Mouse (Mus musculus) embryonic facial prominence, embryonic 10.5 days (tissue): ENCODE results near the gene Sumo2. TPM values are rescaled to one million over a fixed set of nuclear protein-coding genes. Genes with fewer than 3 reads are reported as not detected.
A peak's percentile ranks its signal among the peaks of the same experiment; 100 is the strongest.
"Not testable (repeated sequence)": the region's sequence is repeated elsewhere in the genome, so short reads cannot be mapped to it uniquely, and the experiment has no call there.

ENCODE experiments used
- DNase-seq: peaks from one replicate; pipeline ENCODE4 v3.0.0-alpha.2; 2017; ENCODE audit warnings: low spot score
- H3K27ac ChIP-seq: fragments of 300-500 bp; sonication (generic); replicated peaks from 2 replicates; pipeline ENCODE4 v1.5.1; 2016; ENCODE audit warnings: mild to moderate bottlenecking
- H3K27me3 ChIP-seq: fragments of 300-500 bp; sonication (generic); replicated peaks from 2 replicates; pipeline ENCODE4 v1.6.1; 2016; ENCODE audit warnings: low read depth, mild to moderate bottlenecking; ENCODE audit not compliant: poor library complexity, severe bottlenecking
- H3K36me3 ChIP-seq: fragments of 300-500 bp; sonication (generic); replicated peaks from 2 replicates; pipeline ENCODE4 v1.6.1; 2016; ENCODE audit warnings: mild to moderate bottlenecking, moderate library complexity
- H3K4me1 ChIP-seq: fragments of 300-500 bp; sonication (generic); 2 replicates; pipeline ENCODE4 v1.6.1; 2016
- H3K4me3 ChIP-seq: fragments of 300-500 bp; sonication (generic); 2 replicates; pipeline ENCODE4 v1.5.1; 2016; ENCODE audit warnings: mild to moderate bottlenecking, moderate library complexity
- H3K9me3 ChIP-seq: fragments of 300-500 bp; sonication (generic); 2 replicates; pipeline ENCODE4 v1.6.1; 2016; ENCODE audit warnings: mild to moderate bottlenecking
- WGBS: fragments of 180-500 bp; shearing (Covaris S2); methylation state at CpG from one replicate; pipeline ENCODE4 v1.1.7; 2016; 5-methylcytosine and 5-hydroxymethylcytosine counted together
- polyA plus RNA-seq: library from polyadenylated mRNA; unstranded; fragments of >200 nt; fragmentation: Nextera tagmentation; extraction: Ambion mirVana; gene quantifications from 2 replicates; pipeline ENCODE4 v1.2.1, GENCODE M21; 2016

Sumo2 gene
- polyA plus RNA-seq, 1 experiment from 2014 or later, result 1,473 TPM

DNA sequence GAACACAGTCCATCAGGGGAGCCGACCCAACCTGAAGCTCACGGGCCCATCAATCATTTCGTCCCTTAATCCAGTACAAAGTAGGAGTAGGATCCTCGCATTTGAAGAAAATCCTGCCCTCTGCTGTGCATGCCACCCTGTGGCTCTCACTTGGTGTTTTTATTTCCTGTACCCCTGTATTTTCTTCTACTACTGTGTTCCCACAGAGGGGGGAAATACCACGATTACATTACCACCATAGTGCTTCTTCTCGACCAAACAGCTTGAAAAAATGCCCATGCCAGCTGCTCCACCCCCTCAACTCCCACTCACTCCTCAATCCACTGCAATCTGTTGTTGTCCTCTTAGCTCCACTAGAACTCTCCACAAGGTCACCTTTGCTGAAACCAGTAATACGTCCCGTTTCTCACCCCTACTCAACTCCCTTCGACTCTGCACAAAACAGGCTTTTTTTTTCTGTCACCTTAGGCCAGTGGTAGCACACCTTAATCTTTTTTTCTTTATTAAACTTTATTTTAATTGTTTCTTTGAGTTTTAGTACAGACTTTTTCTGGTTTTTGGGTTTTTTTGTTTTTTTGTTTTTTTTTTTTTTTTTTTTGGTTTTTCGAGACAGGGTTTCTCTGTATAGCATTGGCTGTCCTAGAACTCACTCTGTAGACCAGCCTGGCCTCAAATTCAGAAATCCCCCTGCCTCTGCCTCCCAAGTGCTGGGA lies 936 bp upstream of the Sumo2 start:
- no peaks in the 10 kb centered on the region for H3K9me3 ChIP-seq
- no peaks in the 10 kb centered on the region for H3K27me3 ChIP-seq
- H3K4me3 ChIP-seq, result peak overlapping the region; percentile 98
- no peak for DNase-seq
- H3K4me1 ChIP-seq, result peaks cover 14% of the 10 kb centered on the region
- peaks cover 26% of the 10 kb centered on the region for H3K36me3 ChIP-seq
- peak overlapping the region; percentile 99 for H3K27ac ChIP-seq
- WGBS, result 87% methylated on average over 10 of the region's 10 CpGs

DNA sequence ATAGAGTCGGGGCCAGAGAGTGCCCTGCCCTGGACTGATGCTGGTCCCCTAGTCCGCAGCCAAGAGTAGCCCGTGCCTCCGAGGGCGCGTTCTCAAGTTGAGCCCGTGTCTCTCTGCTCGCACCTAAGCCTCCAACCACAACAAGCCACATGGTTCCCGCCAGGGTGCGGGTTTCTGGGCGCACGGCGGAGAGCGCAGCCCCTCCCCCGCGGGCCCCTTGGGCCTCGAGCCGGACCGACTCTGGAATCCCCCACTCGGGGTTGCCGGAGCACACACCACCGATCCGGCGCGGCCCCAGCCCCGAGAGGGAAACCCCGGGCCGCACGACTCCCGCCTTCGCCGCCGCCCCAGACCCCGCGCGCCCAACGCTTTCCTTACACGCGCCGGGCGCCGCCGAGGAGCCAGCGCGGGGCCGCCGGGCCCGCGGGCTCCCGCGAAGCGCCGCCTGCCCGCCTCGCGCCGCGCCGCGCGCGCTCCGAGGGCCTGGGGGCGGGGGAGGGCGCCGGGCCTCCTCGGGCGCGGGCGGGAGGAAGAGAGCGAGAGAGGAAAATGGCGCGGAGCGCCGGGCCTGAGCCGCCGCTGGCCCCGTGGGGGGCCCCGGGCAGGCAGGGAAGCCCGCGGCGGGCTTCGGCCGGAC lies 557 bp downstream of the Sumo2 start:
- peak; percentile 79 for DNase-seq
- Histone ChIP-seq H3K9me3 (no peaks in the 10 kb centered on the region), H3K27ac (peak overlapping the region; percentile 99), H3K27me3 (no peaks in the 10 kb centered on the region), H3K4me3 (peak overlapping the region; percentile 98), H3K36me3 (peaks cover 41% of the 10 kb centered on the region), H3K4me1 (peaks cover 14% of the 10 kb centered on the region)
- under 1% methylated on average over 84 of the region's 84 CpGs for WGBS

DNA sequence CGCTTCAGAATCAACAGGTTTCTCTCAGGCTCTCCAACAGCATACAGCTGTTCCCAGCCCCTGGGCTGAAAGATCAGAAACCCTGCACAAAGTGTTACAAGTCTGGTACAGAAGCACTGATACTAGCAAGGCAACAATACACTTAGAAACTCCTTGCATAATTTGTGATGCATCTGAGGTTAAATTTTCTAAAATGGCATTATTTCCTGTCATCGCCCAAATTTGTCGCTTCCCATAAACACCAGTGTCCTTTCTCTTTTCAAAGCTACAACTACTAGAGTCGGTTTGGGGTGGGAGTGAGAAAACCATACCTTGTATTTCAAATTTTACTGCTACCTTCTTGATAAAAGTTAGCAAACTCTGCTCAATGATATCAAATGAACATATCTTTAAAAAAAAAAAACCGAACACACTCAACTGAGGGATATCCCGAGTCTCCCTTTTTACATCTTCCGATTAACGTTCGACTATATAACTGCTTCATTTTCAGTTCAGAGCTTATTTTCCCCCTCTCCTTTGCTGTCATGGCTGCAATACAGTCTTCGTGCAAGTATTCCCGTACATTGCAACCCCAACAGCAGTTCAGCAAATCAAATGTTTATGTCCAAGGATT lies 1.2 kb downstream of the Sumo2 start:
- H3K9me3 ChIP-seq, result no peaks in the 10 kb centered on the region
- WGBS, result 10% methylated on average over 11 of the region's 11 CpGs
- no peak for DNase-seq
- H3K4me3 ChIP-seq, result peak overlapping the region; percentile 98
- peaks cover 48% of the 10 kb centered on the region for H3K36me3 ChIP-seq
- peaks cover 14% of the 10 kb centered on the region for H3K4me1 ChIP-seq
- H3K27ac ChIP-seq, result peak overlapping the region; percentile 99
- no peaks in the 10 kb centered on the region for H3K27me3 ChIP-seq

DNA sequence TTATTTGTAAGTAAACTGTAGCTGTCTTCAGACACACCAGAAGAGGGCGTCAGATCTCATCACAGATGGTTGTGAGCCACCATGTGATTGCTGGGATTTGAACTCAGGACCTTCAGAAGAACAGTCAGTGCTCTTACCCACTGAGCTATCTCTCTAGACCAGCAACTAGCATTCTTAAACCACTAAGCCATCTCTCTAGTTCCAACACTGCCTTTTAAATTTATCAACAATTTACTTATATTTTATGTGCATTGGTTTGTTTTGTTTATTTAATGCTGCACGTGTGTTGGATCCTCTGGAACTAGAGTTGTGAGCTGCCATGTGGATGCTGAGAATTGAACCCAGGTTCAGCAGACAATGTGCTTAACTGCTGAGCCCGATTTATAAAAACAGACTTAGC lies 9.6 kb downstream of the Sumo2 start:
- DNase-seq, H3K4me3 ChIP-seq, H3K9me3 ChIP-seq, H3K27me3 ChIP-seq, H3K27ac ChIP-seq, H3K4me1 ChIP-seq: not testable (repeated sequence)
- H3K36me3 ChIP-seq, result peaks cover 94% of the 10 kb centered on the region
- WGBS, result 85% methylated on average over 3 of the region's 3 CpGs

DNA sequence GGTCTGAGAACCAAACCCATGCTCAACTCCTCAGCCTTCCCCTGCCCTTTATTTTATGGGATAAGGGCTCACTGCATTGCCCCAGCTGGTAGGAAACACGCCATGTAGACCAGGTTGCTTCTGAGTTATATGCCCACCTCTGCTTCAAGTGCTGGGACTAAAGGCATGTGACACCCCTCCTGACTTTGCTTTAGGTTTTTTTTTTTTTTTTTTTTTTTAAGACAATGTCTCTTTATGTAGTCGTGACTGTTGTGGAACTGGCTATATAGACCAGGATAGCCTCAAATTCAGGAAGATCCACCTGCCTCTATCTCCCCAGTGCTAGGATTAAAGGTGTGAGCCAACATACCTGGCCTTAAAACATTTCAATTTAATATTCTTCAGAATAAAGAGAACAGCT lies 13.4 kb downstream of the Sumo2 start:
- no peaks in the 10 kb centered on the region for H3K27me3 ChIP-seq
- no peak overlapping the region for H3K4me3 ChIP-seq
- DNase-seq, result no peak
- H3K9me3 ChIP-seq, result no peaks in the 10 kb centered on the region
- no peaks in the 10 kb centered on the region for H3K4me1 ChIP-seq
- H3K27ac ChIP-seq, result no peak overlapping the region
- H3K36me3 ChIP-seq, result peaks cover 72% of the 10 kb centered on the region
- WGBS, result 75% methylated on average over 2 of the region's 2 CpGs

DNA sequence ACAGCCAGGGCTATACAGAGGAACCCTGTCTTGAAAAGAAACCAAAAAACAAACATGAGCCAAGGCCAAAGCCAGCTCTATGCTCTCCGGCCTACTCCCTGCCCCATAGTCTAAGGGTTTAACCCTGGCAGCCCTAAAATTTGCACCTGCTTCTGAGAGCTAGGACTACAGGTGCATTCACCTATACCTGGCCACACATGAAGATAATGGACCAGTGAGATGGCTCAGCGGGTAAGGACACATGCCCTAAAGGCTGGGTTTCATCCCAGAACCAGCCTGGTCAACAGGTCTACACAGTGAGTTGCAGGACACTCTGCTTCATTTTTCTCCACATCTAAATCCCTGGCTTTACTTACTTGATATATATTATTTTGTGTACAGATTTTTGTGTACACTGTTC lies 13.8 kb downstream of the Sumo2 start:
- Histone ChIP-seq H3K36me3 (peaks cover 67% of the 10 kb centered on the region), H3K27me3 (no peaks in the 10 kb centered on the region), H3K9me3 (no peaks in the 10 kb centered on the region), H3K4me1 (no peaks in the 10 kb centered on the region), H3K4me3 (no peak overlapping the region), H3K27ac (no peak overlapping the region)
- no peak for DNase-seq
- WGBS, result 87% methylated on average over 2 of the region's 2 CpGs

DNA sequence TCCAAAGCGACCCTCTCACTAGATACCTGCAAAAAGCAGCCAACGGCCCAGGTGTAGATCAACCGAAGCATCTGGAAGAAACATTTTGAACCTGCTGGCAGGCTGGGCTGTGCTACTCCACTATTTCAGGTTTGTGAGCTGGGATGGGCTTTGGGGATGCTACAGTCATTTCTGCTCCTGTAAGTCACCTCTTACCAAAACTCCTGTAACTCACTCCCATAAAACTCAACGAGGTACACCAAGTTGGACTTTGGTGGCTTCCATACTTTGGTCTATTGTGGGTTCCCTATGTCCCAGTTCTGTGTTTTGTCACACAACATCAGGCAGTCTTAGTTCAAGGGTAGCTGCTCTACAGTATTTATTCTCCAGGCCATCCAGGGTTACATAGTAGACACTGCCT lies 15.0 kb downstream of the Sumo2 start:
- Histone ChIP-seq H3K4me3 (no peak overlapping the region), H3K27ac (no peak overlapping the region), H3K27me3 (no peaks in the 10 kb centered on the region), H3K9me3 (no peaks in the 10 kb centered on the region), H3K36me3 (peaks cover 56% of the 10 kb centered on the region), H3K4me1 (no peaks in the 10 kb centered on the region)
- no peak for DNase-seq
- 87% methylated on average over 4 of the region's 4 CpGs for WGBS

DNA sequence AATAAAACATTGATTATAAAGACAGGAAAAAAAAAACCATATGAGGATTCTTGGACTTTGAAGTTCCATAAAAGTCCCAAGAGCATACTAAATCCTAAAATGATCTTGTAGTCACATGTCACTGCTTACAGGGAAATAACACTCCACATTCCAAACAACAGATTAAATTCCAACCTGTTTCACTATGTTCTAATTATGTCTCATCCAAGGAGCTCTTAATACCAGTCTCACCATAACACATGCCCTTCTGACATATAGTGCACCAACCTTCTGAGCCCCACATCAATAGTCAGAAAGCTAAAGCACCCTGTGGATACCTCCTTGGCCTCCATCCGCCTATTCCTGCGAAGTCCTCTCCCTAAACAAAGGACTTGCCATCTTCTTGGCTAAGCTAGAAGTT lies 15.9 kb downstream of the Sumo2 start:
- no peak overlapping the region for H3K27ac ChIP-seq
- peaks cover 47% of the 10 kb centered on the region for H3K36me3 ChIP-seq
- H3K9me3 ChIP-seq, result no peaks in the 10 kb centered on the region
- H3K27me3 ChIP-seq, result no peaks in the 10 kb centered on the region
- WGBS, result 77% methylated on average over 2 of the region's 2 CpGs
- DNase-seq, result no peak
- H3K4me1 ChIP-seq, result no peaks in the 10 kb centered on the region; the same call in 1 of the 2 replicates
- H3K4me3 ChIP-seq, result no peak overlapping the region

DNA sequence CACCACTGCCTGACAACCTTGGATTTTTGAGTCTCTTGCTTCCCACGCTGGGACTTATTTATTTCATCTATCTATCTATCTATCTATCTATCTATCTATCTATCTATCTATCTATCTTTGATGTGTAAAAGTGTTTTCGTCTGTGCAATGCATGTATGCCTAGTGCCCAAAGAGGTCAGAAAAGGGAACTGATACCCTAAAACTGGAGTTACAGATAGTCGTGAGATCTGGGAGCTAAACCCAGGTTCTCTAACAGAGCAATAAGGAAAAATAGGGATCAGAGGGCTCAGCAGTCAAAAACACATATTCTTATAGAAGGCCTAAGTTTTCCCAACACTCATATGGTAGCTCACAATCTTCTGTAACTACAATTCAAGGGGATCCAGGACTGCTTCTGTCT lies 16.5 kb downstream of the Sumo2 start:
- Histone ChIP-seq H3K4me3 (no peak overlapping the region), H3K4me1 (peaks cover 4% of the 10 kb centered on the region), H3K27me3 (no peaks in the 10 kb centered on the region), H3K27ac (no peak overlapping the region), H3K36me3 (peaks cover 41% of the 10 kb centered on the region), H3K9me3 (no peaks in the 10 kb centered on the region)
- DNase-seq, result no peak
- WGBS, result 88% methylated on average over 3 of the region's 3 CpGs

DNA sequence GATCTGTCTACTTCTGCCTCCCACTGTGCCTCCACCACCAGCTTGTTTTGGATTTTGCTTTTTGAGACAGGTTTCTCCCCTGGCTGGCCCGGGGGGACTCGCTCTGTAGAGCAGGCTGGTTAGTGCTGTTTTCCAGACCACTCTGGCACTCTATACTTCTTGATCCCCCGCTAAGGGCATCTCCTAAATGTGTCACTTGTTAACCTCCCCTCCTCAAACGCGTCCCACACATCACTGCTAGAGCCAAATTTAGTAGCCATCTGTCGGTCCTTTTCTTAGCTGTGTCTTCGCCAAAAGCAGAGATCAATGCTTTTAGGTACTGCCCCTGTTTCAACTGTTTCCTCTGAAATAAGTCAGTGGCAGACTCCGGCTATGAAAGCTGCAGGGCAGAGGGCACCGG lies 17.4 kb downstream of the Sumo2 start:
- H3K9me3 ChIP-seq, result no peaks in the 10 kb centered on the region
- peaks cover 32% of the 10 kb centered on the region for H3K36me3 ChIP-seq
- no peaks in the 10 kb centered on the region for H3K27me3 ChIP-seq
- no peak overlapping the region for H3K27ac ChIP-seq
- H3K4me1 ChIP-seq, result peaks cover 4% of the 10 kb centered on the region
- DNase-seq, result no peak
- no peak overlapping the region for H3K4me3 ChIP-seq
- 77% methylated on average over 9 of the region's 9 CpGs for WGBS

DNA sequence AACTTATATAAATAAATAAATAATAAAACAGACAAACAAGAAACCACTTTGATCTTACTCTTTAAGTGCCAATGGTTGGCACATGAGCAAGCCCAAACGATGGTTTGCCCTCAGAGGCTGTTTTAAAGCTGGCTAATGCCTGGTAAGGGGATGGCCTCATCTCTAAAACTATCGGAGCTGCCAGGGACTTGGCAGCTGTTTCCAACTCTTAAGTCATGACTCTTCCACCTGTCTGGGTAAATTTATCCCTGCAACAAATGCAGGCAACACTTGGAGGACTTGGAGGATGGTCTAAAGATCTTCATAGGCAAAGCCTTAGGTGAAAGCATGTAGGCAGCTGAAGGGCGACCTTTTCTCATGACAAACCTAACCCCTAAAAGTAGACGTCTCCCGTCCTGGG lies 19.1 kb downstream of the Sumo2 start:
- Histone ChIP-seq H3K9me3 (no peaks in the 10 kb centered on the region), H3K4me3 (no peak overlapping the region), H3K27ac (no peak overlapping the region), H3K27me3 (no peaks in the 10 kb centered on the region), H3K4me1 (peaks cover 19% of the 10 kb centered on the region), H3K36me3 (peaks cover 20% of the 10 kb centered on the region)
- WGBS, result 85% methylated on average over 5 of the region's 5 CpGs
- no peak for DNase-seq

DNA sequence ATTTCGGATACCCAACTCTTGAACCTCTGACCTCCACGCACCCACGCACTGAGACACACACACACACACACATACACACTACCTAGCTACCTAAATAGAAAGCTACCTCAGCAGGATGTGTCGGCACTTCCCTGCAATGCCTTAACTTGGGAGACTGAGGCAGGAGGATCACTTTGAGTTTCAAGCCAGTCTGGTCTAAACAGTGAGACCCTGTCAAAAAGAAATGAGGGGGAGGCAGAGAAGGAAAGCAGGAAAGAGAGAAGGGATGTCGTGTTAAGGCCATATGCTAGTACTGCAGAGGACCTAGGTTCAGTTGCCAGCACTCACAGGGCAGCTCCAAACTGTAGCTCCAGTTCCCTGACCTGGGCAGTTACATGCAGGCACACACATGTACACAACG lies 21.1 kb downstream of the Sumo2 start:
- H3K36me3 ChIP-seq, result peaks cover 3% of the 10 kb centered on the region; the same call in 1 of the 2 replicates
- DNase-seq, result no peak
- H3K4me1 ChIP-seq, result peaks cover 38% of the 10 kb centered on the region
- H3K27me3 ChIP-seq, result no peaks in the 10 kb centered on the region
- no peaks in the 10 kb centered on the region for H3K9me3 ChIP-seq
- WGBS, result 74% methylated on average over 6 of the region's 6 CpGs
- peak overlapping the region; percentile 58 for H3K27ac ChIP-seq
- H3K4me3 ChIP-seq, result no peak overlapping the region

DNA sequence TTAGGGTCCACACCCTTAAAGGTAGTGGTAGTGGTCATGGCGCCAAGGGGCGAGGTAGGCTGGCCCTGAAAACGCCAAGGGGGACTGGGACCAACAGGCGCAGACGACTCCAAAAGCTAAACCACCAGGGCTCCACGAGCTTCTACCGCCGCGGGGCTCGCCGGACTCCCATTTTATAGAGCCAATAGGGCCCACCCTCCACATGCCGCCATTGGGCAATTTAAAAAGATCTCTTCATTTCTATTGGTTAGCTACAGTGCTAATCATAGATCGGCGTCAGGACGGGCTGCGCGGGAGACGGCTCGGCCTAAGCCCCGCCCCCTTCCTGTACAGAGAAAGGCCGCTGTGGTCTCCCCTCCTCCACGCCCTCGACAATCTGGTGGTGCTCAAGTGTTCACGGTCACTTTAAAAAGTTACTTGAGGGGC lies 21.8 kb downstream of the Sumo2 start, which contains the start of gene Jpt1:
TSS of gene Jpt1 (minus strand) at position 150 of the 426 bp plus-strand sequence.
- H3K4me3 ChIP-seq, result peak within 1 kb of the TSS; percentile 92
- no peaks in the 10 kb centered on the region for H3K9me3 ChIP-seq
- no peaks in the 10 kb centered on the region for H3K27me3 ChIP-seq
- under 1% methylated on average over 24 of the region's 24 CpGs for WGBS
- peak; percentile 97 for DNase-seq
- H3K36me3 ChIP-seq, result peaks cover 3% of the 10 kb centered on the region; the same call in 1 of the 2 replicates
- peak within 1 kb of the TSS; percentile 97 for H3K27ac ChIP-seq
- peaks cover 43% of the 10 kb centered on the region for H3K4me1 ChIP-seq
